In the genomic region with DNA sequence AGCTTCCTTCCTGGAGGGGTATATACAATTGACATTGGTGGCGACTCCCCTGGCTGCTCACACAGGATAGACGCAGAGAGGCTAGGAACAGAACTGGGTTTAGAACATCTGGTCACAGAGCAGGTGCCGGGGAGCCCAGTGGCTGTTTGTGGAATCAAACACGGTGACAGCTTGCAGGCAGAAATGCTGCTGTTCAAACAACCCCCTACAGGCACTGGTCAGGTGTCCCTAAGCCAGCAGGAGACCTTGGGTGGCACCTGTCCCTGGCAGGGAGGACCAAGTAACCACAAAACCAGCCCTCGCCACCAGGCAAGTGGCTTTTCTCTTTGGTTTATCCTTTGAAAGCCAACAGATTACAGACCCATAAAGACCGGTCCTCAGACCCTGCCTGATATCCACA, we compare ENCODE assay signal across 22 mouse cellular contexts. TPM values are rescaled to one million over a fixed set of nuclear protein-coding genes. Genes with fewer than 3 reads are reported as not detected.
DNase-seq lines count a peak whose midpoint lies in the region; ATAC-seq and TF ChIP-seq lines count a peak whose summit lies in the region.
"Had no signal": no experiment of that assay in that cellular context is flagged by ENCODE, and none has a peak within 500 bp of the region (broad histone marks: within the 10 kb centered on the region; RNA-seq: fewer than 3 reads in every experiment).

No protein-coding gene starts in this region.

- peak overlapping the region; percentile 65 for H3K9ac ChIP-seq in hindbrain, embryonic 13.5 days
- peak overlapping the region; percentile 36; the same call in 1 of the 2 replicates for H3K9ac ChIP-seq in midbrain, embryonic 13.5 days (replicated peaks)
- no peak overlapping the region for H3K9ac ChIP-seq in midbrain, embryonic 15.5 days
- no peak overlapping the region for H3K9ac ChIP-seq in neural tube, embryonic 15.5 days (replicated peaks)
- no peak overlapping the region for H3K9ac ChIP-seq in lung, postnatal 0 days (replicated peaks; ENCODE audit: low read depth)
- H3K9ac ChIP-seq: embryonic facial prominence, embryonic 13.5 days; forebrain, embryonic 12.5 days; heart, embryonic 12.5 days had no signal

- H3K27ac ChIP-seq in hindbrain, embryonic 13.5 days, result no peak overlapping the region
- H3K27ac ChIP-seq in hindbrain, embryonic 10.5 days, result no peak overlapping the region
- H3K27ac ChIP-seq in midbrain, embryonic 13.5 days, result no peak overlapping the region
- no peak overlapping the region for H3K27ac ChIP-seq in midbrain, embryonic 15.5 days
- H3K27ac ChIP-seq in neural tube, embryonic 15.5 days (replicated peaks), result no peak overlapping the region
- H3K27ac ChIP-seq in lung, postnatal 0 days (ENCODE audit: low read length), result no peak overlapping the region
- H3K27ac ChIP-seq: embryonic facial prominence, embryonic 13.5 days; forebrain, embryonic 12.5 days; hindbrain, postnatal 0 days had no signal

- H3K4me1 ChIP-seq in hindbrain, embryonic 13.5 days (replicated peaks), result peaks cover 100% of the 10 kb centered on the region
- H3K4me1 ChIP-seq in hindbrain, embryonic 10.5 days (replicated peaks), result peaks cover 67% of the 10 kb centered on the region
- H3K4me1 ChIP-seq in midbrain, embryonic 13.5 days (replicated peaks), result peaks cover 94% of the 10 kb centered on the region
- H3K4me1 ChIP-seq in midbrain, embryonic 15.5 days, result peaks cover 83% of the 10 kb centered on the region
- H3K4me1 ChIP-seq in neural tube, embryonic 15.5 days, result peaks cover 92% of the 10 kb centered on the region
- H3K4me1 ChIP-seq in lung, postnatal 0 days (ENCODE audit: insufficient read depth, low read depth, low read length), result peaks cover 3% of the 10 kb centered on the region

- peak overlapping the region; percentile 90 for H3K4me2 ChIP-seq in hindbrain, embryonic 13.5 days
- H3K4me2 ChIP-seq in midbrain, embryonic 13.5 days (replicated peaks), result 0 out of 2 replicates have a peak overlapping the region, but pooled peaks have one; percentile 2
- no peak overlapping the region for H3K4me2 ChIP-seq in midbrain, embryonic 15.5 days
- H3K4me2 ChIP-seq in neural tube, embryonic 15.5 days, result 0 out of 2 replicates have a peak overlapping the region, but pooled peaks have one; percentile 1
- no peak overlapping the region for H3K4me2 ChIP-seq in lung, postnatal 0 days (replicated peaks; ENCODE audit: low read depth, low read length)
- H3K4me2 ChIP-seq: embryonic facial prominence, embryonic 13.5 days; forebrain, embryonic 12.5 days; heart, embryonic 12.5 days had no signal

- H3K4me3 ChIP-seq in hindbrain, embryonic 13.5 days, result no peak overlapping the region
- no peak overlapping the region for H3K4me3 ChIP-seq in hindbrain, embryonic 10.5 days
- no peak overlapping the region for H3K4me3 ChIP-seq in midbrain, embryonic 13.5 days (replicated peaks)
- H3K4me3 ChIP-seq in midbrain, embryonic 15.5 days, result no peak overlapping the region
- H3K4me3 ChIP-seq in neural tube, embryonic 15.5 days (replicated peaks), result no peak overlapping the region
- no peak overlapping the region for H3K4me3 ChIP-seq in lung, postnatal 0 days (ENCODE audit: low read depth, low read length)
- H3K4me3 ChIP-seq: embryonic facial prominence, embryonic 13.5 days; forebrain, embryonic 12.5 days; heart, embryonic 12.5 days had no signal

- TF ChIP-seq EP300 in lung, postnatal 0 days (IDR thresholded peaks at IDR 0.05), result no peak

- H3K9me3 ChIP-seq in hindbrain, embryonic 13.5 days, result no peaks in the 10 kb centered on the region
- H3K9me3 ChIP-seq in hindbrain, embryonic 10.5 days, result no peaks in the 10 kb centered on the region
- H3K9me3 ChIP-seq in midbrain, embryonic 13.5 days, result no peaks in the 10 kb centered on the region
- no peaks in the 10 kb centered on the region for H3K9me3 ChIP-seq in midbrain, embryonic 15.5 days
- no peaks in the 10 kb centered on the region for H3K9me3 ChIP-seq in neural tube, embryonic 15.5 days (replicated peaks)
- H3K9me3 ChIP-seq in lung, postnatal 0 days (ENCODE audit: low read length), result no peaks in the 10 kb centered on the region
- H3K9me3 ChIP-seq: embryonic facial prominence, embryonic 13.5 days; forebrain, embryonic 12.5 days; heart, embryonic 12.5 days had no signal

- DNase-seq in cerebellum, adult 11-12 months, result peak; percentile 52
- DNase-seq in cerebellum, adult 9-10 months, result no peak
- no peak for DNase-seq in hindbrain, embryonic 10.5 days (ENCODE audit: low spot score)
- no peak for DNase-seq in lung, postnatal 0 days (ENCODE audit: low spot score)
- DNase-seq: adrenal gland, postnatal 10 days; cerebellum, adult 18-20 months; gastrocnemius, postnatal 10 days; heart, postnatal 36 days had no signal

- peaks cover 23% of the 10 kb centered on the region for H3K36me3 ChIP-seq in hindbrain, embryonic 13.5 days
- H3K36me3 ChIP-seq in hindbrain, embryonic 10.5 days, result no peaks in the 10 kb centered on the region
- H3K36me3 ChIP-seq in midbrain, embryonic 13.5 days, result 0 out of 2 replicates have a peak, but pooled peaks cover 8% of the 10 kb centered on the region
- H3K36me3 ChIP-seq in midbrain, embryonic 15.5 days (replicated peaks), result no peaks in the 10 kb centered on the region
- no peaks in the 10 kb centered on the region for H3K36me3 ChIP-seq in neural tube, embryonic 15.5 days
- H3K36me3 ChIP-seq in lung, postnatal 0 days (ENCODE audit: insufficient read depth, low read length), result no peaks in the 10 kb centered on the region
- H3K36me3 ChIP-seq: embryonic facial prominence, embryonic 13.5 days; forebrain, embryonic 12.5 days had no signal

- ATAC-seq in hindbrain, embryonic 13.5 days (ENCODE audit: low FRiP score), result no peak
- ATAC-seq in midbrain, embryonic 13.5 days, result no peak
- no peak for ATAC-seq in midbrain, embryonic 15.5 days (replicated peaks)
- no peak for ATAC-seq in neural tube, embryonic 15.5 days (ENCODE audit: low FRiP score)
- ATAC-seq in lung, postnatal 0 days, result no peak
- ATAC-seq: forebrain, embryonic 16.5 days; hindbrain, postnatal 0 days had no signal

- peaks cover 19% of the 10 kb centered on the region; the same call in 1 of the 2 replicates for H3K27me3 ChIP-seq in hindbrain, embryonic 13.5 days
- peaks cover 100% of the 10 kb centered on the region for H3K27me3 ChIP-seq in hindbrain, embryonic 10.5 days (ENCODE audit: insufficient read depth, poor library complexity, severe bottlenecking)
- H3K27me3 ChIP-seq in midbrain, embryonic 13.5 days, result peaks cover 29% of the 10 kb centered on the region; the same call in 1 of the 2 replicates
- no peaks in the 10 kb centered on the region for H3K27me3 ChIP-seq in midbrain, embryonic 15.5 days (replicated peaks)
- H3K27me3 ChIP-seq in neural tube, embryonic 15.5 days (replicated peaks), result no peaks in the 10 kb centered on the region
- H3K27me3 ChIP-seq in lung, postnatal 0 days (replicated peaks; ENCODE audit: insufficient read depth, low read length), result 0 out of 2 replicates have a peak, but pooled peaks cover 6% of the 10 kb centered on the region

- TF ChIP-seq CTCF in lung, postnatal 0 days (IDR thresholded peaks at IDR 0.05), result no peak

- WGBS in hindbrain, embryonic 13.5 days, result 71% methylated on average over 6 of the region's 6 CpGs
- WGBS in hindbrain, embryonic 10.5 days, result 78% methylated on average over 6 of the region's 6 CpGs
- WGBS in midbrain, embryonic 13.5 days, result 70% methylated on average over 6 of the region's 6 CpGs
- WGBS in midbrain, embryonic 15.5 days, result 69% methylated on average over 6 of the region's 6 CpGs
- WGBS in neural tube, embryonic 15.5 days, result 66% methylated on average over 6 of the region's 6 CpGs
- 59% methylated on average over 6 of the region's 6 CpGs for WGBS in lung, postnatal 0 days

RNA-seq across cellular contexts. Expression of a gene that starts 27.0 kb away (rescaled TPM):
- 27.2 and 30.2 TPM in 2 replicates for polyA plus RNA-seq in hindbrain, embryonic 13.5 days (2015; fragmentation: Nextera tagmentation; extraction: Ambion mirVana)
- polyA plus RNA-seq in hindbrain, embryonic 10.5 days (2016; fragmentation: Nextera tagmentation; extraction: Ambion mirVana), result 2.2 and 5.4 TPM in 2 replicates
- polyA plus RNA-seq in midbrain, embryonic 13.5 days (2015; fragmentation: Nextera tagmentation; extraction: Ambion mirVana), result 20.2 and 20.9 TPM in 2 replicates
- 20.2 and 21.4 TPM in 2 replicates for polyA plus RNA-seq in midbrain, embryonic 15.5 days (2015; fragmentation: Nextera tagmentation; extraction: Ambion mirVana)
- 14.4 and 16.8 TPM in 2 replicates for polyA plus RNA-seq in neural tube, embryonic 15.5 days (2015; fragmentation: Nextera tagmentation; extraction: Ambion mirVana)
- polyA plus RNA-seq in lung, postnatal 0 days (2015; fragmentation: Nextera tagmentation; extraction: Ambion mirVana), result 15.0 and 17.0 TPM in 2 replicates

RNA-seq across cellular contexts. Expression of a gene that starts 49.4 kb away (rescaled TPM):
- not detected in 2 replicates for polyA plus RNA-seq in hindbrain, embryonic 13.5 days (2015; fragmentation: Nextera tagmentation; extraction: Ambion mirVana)
- polyA plus RNA-seq in hindbrain, embryonic 10.5 days (2016; fragmentation: Nextera tagmentation; extraction: Ambion mirVana), result not detected in 2 replicates
- polyA plus RNA-seq in midbrain, embryonic 13.5 days (2015; fragmentation: Nextera tagmentation; extraction: Ambion mirVana), result not detected in 2 replicates
- not detected in 2 replicates for polyA plus RNA-seq in midbrain, embryonic 15.5 days (2015; fragmentation: Nextera tagmentation; extraction: Ambion mirVana)
- polyA plus RNA-seq in neural tube, embryonic 15.5 days (2015; fragmentation: Nextera tagmentation; extraction: Ambion mirVana), result 0.14 TPM in 1 of 2 replicates, not detected in the other
- 0.12 TPM in 1 of 2 replicates, not detected in the other for polyA plus RNA-seq in lung, postnatal 0 days (2015; fragmentation: Nextera tagmentation; extraction: Ambion mirVana)
- polyA plus RNA-seq: C2C12; embryonic facial prominence, embryonic 13.5 days; forebrain, embryonic 12.5 days; forebrain, embryonic 16.5 days; frontal cortex, adult 2 months; gonadal fat pad, adult 2 months; heart, embryonic 12.5 days; heart, embryonic 16.5 days; hindbrain, postnatal 0 days; intestine, embryonic 14.5 days had no signal

Comparison
In these comparisons a context has a peak if more than half of its experiments do, and no peak if none do; other contexts are left out.
1. H3K4me2 ChIP-seq: peak in hindbrain, embryonic 13.5 days (single experiment), midbrain, embryonic 13.5 days (single experiment) and neural tube, embryonic 15.5 days (single experiment); none in midbrain, embryonic 15.5 days (single experiment) and lung, postnatal 0 days (single experiment).
2. H3K9ac ChIP-seq: peak in hindbrain, embryonic 13.5 days (single experiment) and midbrain, embryonic 13.5 days (single experiment); none in midbrain, embryonic 15.5 days (single experiment), neural tube, embryonic 15.5 days (single experiment) and lung, postnatal 0 days (single experiment).